Mouse (Mus musculus) lung, postnatal 0 days (tissue): Measurements from ENCODE around the gene Abhd12b. TPM values are rescaled to one million over a fixed set of nuclear protein-coding genes. Genes with fewer than 3 reads are reported as not detected.

Source experiments
- ATAC-seq: fragments of 200-750 bp; cut with Nextera tagmentation; 2 replicates; pipeline ENCODE4 v1.8.0; 2017; ENCODE audit warnings: moderate library complexity
- DNase-seq: peaks from one replicate; pipeline ENCODE4 v3.0.0-alpha.2; 2016; ENCODE audit warnings: low spot score
- H3K27ac ChIP-seq: fragments of 300-500 bp; sonication (generic); 2 replicates; pipeline ENCODE4 v1.5.1; 2014; ENCODE audit warnings: antibody characterized with exemption, mild to moderate bottlenecking, low read length, mixed read lengths
- H3K27me3 ChIP-seq: fragments of 300-500 bp; sonication (generic); replicated peaks from 2 replicates; pipeline ENCODE4 v1.6.1; 2014; ENCODE audit warnings: low read length, mixed read lengths; ENCODE audit not compliant: insufficient read depth
- H3K36me3 ChIP-seq: fragments of 300-500 bp; sonication (generic); 2 replicates; pipeline ENCODE4 v1.6.1; 2014; ENCODE audit warnings: low read length, mixed read lengths; ENCODE audit not compliant: insufficient read depth
- H3K4me1 ChIP-seq: fragments of 300-500 bp; sonication (generic); 2 replicates; pipeline ENCODE4 v1.6.1; 2014; ENCODE audit warnings: antibody characterized with exemption, low read depth, low read length, mixed read lengths; ENCODE audit not compliant: insufficient read depth
- H3K4me2 ChIP-seq: fragments of 300-500 bp; sonication (generic); replicated peaks from 2 replicates; pipeline ENCODE4 v1.6.1; 2014; ENCODE audit warnings: low read depth, mild to moderate bottlenecking, low read length, moderate library complexity, mixed read lengths
- H3K4me3 ChIP-seq: fragments of 300-500 bp; sonication (generic); 2 replicates; pipeline ENCODE4 v1.5.1; 2014; ENCODE audit warnings: low read depth, low read length
- H3K9ac ChIP-seq: fragments of 300-500 bp; sonication (generic); replicated peaks from 2 replicates; pipeline ENCODE4 v1.6.1; 2014; ENCODE audit warnings: low read depth, mild to moderate bottlenecking
- H3K9me3 ChIP-seq: fragments of 300-500 bp; sonication (generic); 2 replicates; pipeline ENCODE4 v1.6.1; 2016; ENCODE audit warnings: low read length, mixed read lengths
- CTCF ChIP-seq: IDR thresholded peaks from 2 replicates; pipeline ENCODE4 v1.5.1; 2016; ENCODE audit warnings: antibody characterized with exemption, mild to moderate bottlenecking
- EP300 ChIP-seq: IDR thresholded peaks from 2 replicates; pipeline ENCODE4 v1.6.1; 2016; ENCODE audit warnings: antibody characterized with exemption, mild to moderate bottlenecking, control low read depth
- WGBS: fragments of 180-500 bp; shearing (Covaris S2); extraction: QIAGEN DNeasy Blood & Tissue Kit; methylation state at CpG from one replicate; pipeline ENCODE4 v1.1.7; 2014; 5-methylcytosine and 5-hydroxymethylcytosine counted together
- polyA plus RNA-seq: library from polyadenylated mRNA; unstranded; fragments of >200 nt; fragmentation: Nextera tagmentation; extraction: Ambion mirVana; gene quantifications from 2 replicates; pipeline ENCODE4 v1.2.1, GENCODE M21; 2015

Abhd12b gene
- polyA plus RNA-seq, 1 experiment from 2014 or later, result 0.57 TPM

GRCm38 (mm10) chr12:70201926-70202529 lies 48.1 kb downstream of the Abhd12b start:
- Histone ChIP-seq H3K27me3 (no peaks in the 10 kb centered on the region), H3K9me3 (no peaks in the 10 kb centered on the region), H3K4me2 (no peak overlapping the region), H3K27ac (no peak overlapping the region), H3K4me1 (no peaks in the 10 kb centered on the region), H3K9ac (no peak overlapping the region), H3K36me3 (peaks cover 42% of the 10 kb centered on the region), H3K4me3 (no peak overlapping the region)
- ATAC-seq (no peak), DNase-seq (no peak)
- TF ChIP-seq EP300 (no peak), CTCF (peak; percentile 50)
- WGBS, result 75% methylated on average over 5 of the region's 5 CpGs

- Histone ChIP-seq H3K4me1 (no peaks in the 10 kb centered on the region), H3K4me2 (no peak overlapping the region), H3K9me3 (no peaks in the 10 kb centered on the region), H3K9ac (no peak overlapping the region), H3K36me3 (peaks cover 40% of the 10 kb centered on the region; the same call in 1 of the 2 replicates), H3K27ac (no peak overlapping the region), H3K4me3 (no peak overlapping the region), H3K27me3 (no peaks in the 10 kb centered on the region)
- DNase-seq, result no peak
- no peak for ATAC-seq
- no peak for TF ChIP-seq EP300
- no peak for TF ChIP-seq CTCF
- 79% methylated on average over 8 of the region's 8 CpGs for WGBS
These were observed 50.5 kb downstream of the Abhd12b start for GRCm38 (mm10) chr12:70204433-70204832.

GRCm38 (mm10) chr12:70208214-70208613 lies 54.3 kb downstream of the Abhd12b start:
- 63% methylated on average over 5 of the region's 5 CpGs for WGBS
- Histone ChIP-seq H3K4me3 (no peak overlapping the region), H3K36me3 (peaks cover 26% of the 10 kb centered on the region; the same call in 1 of the 2 replicates), H3K4me1 (no peaks in the 10 kb centered on the region), H3K27ac (no peak overlapping the region), H3K9ac (no peak overlapping the region), H3K27me3 (no peaks in the 10 kb centered on the region), H3K4me2 (no peak overlapping the region), H3K9me3 (no peaks in the 10 kb centered on the region)
- DNase-seq (no peak), ATAC-seq (no peak)
- TF ChIP-seq CTCF, result no peak
- TF ChIP-seq EP300, result no peak

GRCm38 (mm10) chr12:70212501-70212900 lies 58.6 kb downstream of the Abhd12b start:
- Histone ChIP-seq H3K36me3 (0 out of 2 replicates have a peak, but pooled peaks cover 15% of the 10 kb centered on the region), H3K4me3 (no peak overlapping the region), H3K9ac (no peak overlapping the region), H3K27ac (no peak overlapping the region), H3K9me3 (no peaks in the 10 kb centered on the region), H3K4me1 (no peaks in the 10 kb centered on the region), H3K27me3 (no peaks in the 10 kb centered on the region), H3K4me2 (no peak overlapping the region)
- ATAC-seq (no peak), DNase-seq (no peak)
- 84% methylated on average over 4 of the region's 4 CpGs for WGBS
- TF ChIP-seq EP300, result no peak
- no peak for TF ChIP-seq CTCF

GRCm38 (mm10) chr12:70213601-70214000 lies 59.7 kb downstream of the Abhd12b start:
- Histone ChIP-seq H3K9ac (no peak overlapping the region), H3K4me1 (no peaks in the 10 kb centered on the region), H3K27ac (no peak overlapping the region), H3K4me2 (no peak overlapping the region), H3K9me3 (no peaks in the 10 kb centered on the region), H3K4me3 (no peak overlapping the region), H3K27me3 (no peaks in the 10 kb centered on the region), H3K36me3 (peaks cover 7% of the 10 kb centered on the region; the same call in 1 of the 2 replicates)
- 81% methylated on average over 6 of the region's 6 CpGs for WGBS
- DNase-seq, result no peak
- TF ChIP-seq EP300 (no peak), CTCF (no peak)
- ATAC-seq, result no peak

- Histone ChIP-seq H3K9me3 (no peaks in the 10 kb centered on the region), H3K36me3 (peaks cover 3% of the 10 kb centered on the region; the same call in 1 of the 2 replicates), H3K4me2 (no peak overlapping the region), H3K4me1 (no peaks in the 10 kb centered on the region), H3K9ac (no peak overlapping the region), H3K27ac (no peak overlapping the region), H3K27me3 (no peaks in the 10 kb centered on the region), H3K4me3 (no peak overlapping the region)
- WGBS, result 83% methylated on average over 8 of the region's 8 CpGs
- DNase-seq, result no peak
- ATAC-seq, result no peak
- TF ChIP-seq CTCF (no peak), EP300 (no peak)
These were observed 60.3 kb downstream of the Abhd12b start for GRCm38 (mm10) chr12:70214281-70214680.
